15 mouse cellular contexts compared by ENCODE assay signal in the genomic region with DNA sequence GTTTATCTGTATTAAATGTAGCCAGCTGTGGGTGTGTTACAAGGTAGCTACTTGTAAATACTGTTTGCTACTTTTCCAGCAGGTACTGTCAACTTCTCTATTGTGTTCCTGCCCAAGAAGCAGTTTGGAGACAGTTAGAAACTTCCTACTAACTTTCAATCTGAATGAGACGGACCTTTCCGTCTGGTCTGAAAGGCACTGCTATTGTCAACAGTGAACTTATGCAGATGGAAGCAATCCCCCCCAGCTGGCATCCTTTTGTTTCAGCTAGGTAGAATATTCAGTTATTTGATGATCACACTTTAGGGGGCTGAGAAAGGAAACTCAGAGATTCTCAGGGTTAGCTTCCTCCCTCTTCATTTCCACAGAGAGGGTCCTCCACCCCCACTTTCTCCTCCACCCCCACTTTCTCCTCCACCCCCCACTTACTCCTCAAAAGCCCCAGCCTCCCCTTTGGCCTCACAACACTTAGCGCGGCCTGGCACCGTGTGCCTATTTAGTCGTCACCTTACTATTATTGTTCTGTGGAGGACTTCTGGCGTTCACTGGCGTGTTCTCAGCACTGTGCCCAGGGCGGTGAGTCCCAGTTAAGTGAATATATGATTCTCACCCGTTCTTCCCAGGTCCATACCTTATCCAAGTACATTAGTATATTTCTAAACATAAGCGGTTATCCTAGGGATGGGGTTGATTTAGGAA.
DNase-seq lines count a peak whose midpoint lies in the region; ATAC-seq and TF ChIP-seq lines count a peak whose summit lies in the region.
"Had no signal": no experiment of that assay in that cellular context is flagged by ENCODE, and none has a peak within 500 bp of the region (broad histone marks: within the 10 kb centered on the region; RNA-seq: fewer than 3 reads in every experiment).

No protein-coding gene starts in this region.

- H3K4me1 ChIP-seq in kidney, embryonic 16.5 days (ENCODE audit: insufficient read depth, low read length) = peaks cover 28% of the 10 kb centered on the region
- peaks cover 25% of the 10 kb centered on the region for H3K4me1 ChIP-seq in kidney, embryonic 14.5 days (ENCODE audit: control insufficient read depth, insufficient read depth, low read length)
- H3K4me1 ChIP-seq in ES-Bruce4 (ENCODE audit: control insufficient read depth, insufficient read depth, low read length) = peaks cover 5% of the 10 kb centered on the region
- H3K4me1 ChIP-seq in heart, embryonic 14.5 days (ENCODE audit: control insufficient read depth in 2 of 2, insufficient read depth in 2 of 2, low read length in 2 of 2) = peaks cover 40 to 63% of the 10 kb centered on the region in 2 experiments

- no peak overlapping the region for H3K4me2 ChIP-seq in kidney, embryonic 16.5 days (replicated peaks; ENCODE audit: low read depth, low read length)
- H3K4me2 ChIP-seq in kidney, embryonic 14.5 days (replicated peaks; ENCODE audit: low read depth, low read length) = no peak overlapping the region
- peak overlapping the region; percentile 89 for H3K4me2 ChIP-seq in heart, embryonic 14.5 days (ENCODE audit: low read length)
- H3K4me2 ChIP-seq: forebrain, embryonic 15.5 days; neural tube, embryonic 12.5 days had no signal

- 0 out of 2 replicates have a peak overlapping the region, but pooled peaks have one; percentile 9 for H3K9ac ChIP-seq in kidney, embryonic 16.5 days (replicated peaks; ENCODE audit: low read length)
- no peak overlapping the region for H3K9ac ChIP-seq in kidney, embryonic 14.5 days (ENCODE audit: low read depth, low read length)
- no peak overlapping the region for H3K9ac ChIP-seq in ES-Bruce4 (ENCODE audit: low read depth, poor library complexity, severe bottlenecking)
- peak overlapping the region; percentile 97 for H3K9ac ChIP-seq in heart, embryonic 14.5 days (ENCODE audit: low read length)
- H3K9ac ChIP-seq: forebrain, embryonic 15.5 days; liver, embryonic 13.5 days; neural tube, embryonic 12.5 days had no signal

- H3K36me3 ChIP-seq in kidney, embryonic 16.5 days (ENCODE audit: insufficient read depth, low read length) = no peaks in the 10 kb centered on the region
- H3K36me3 ChIP-seq in kidney, embryonic 14.5 days (ENCODE audit: control insufficient read depth, insufficient read depth, low read length) = no peaks in the 10 kb centered on the region
- H3K36me3 ChIP-seq in ES-Bruce4 (ENCODE audit: control insufficient read depth, insufficient read depth, low read length, poor library complexity, severe bottlenecking) = no peaks in the 10 kb centered on the region
- no peaks in the 10 kb centered on the region for H3K36me3 ChIP-seq in heart, embryonic 14.5 days (ENCODE audit: control insufficient read depth, insufficient read depth, low read length)
- H3K36me3 ChIP-seq: forebrain, embryonic 15.5 days; liver, embryonic 13.5 days; neural tube, embryonic 12.5 days had no signal

- TF ChIP-seq EP300 in ES-Bruce4 (IDR thresholded peaks at IDR 0.05; ENCODE audit: insufficient read depth, low read depth, low read length) = peak; percentile 52; the same call in 1 of the 2 replicates

- no peaks in the 10 kb centered on the region for H3K9me3 ChIP-seq in kidney, embryonic 16.5 days (ENCODE audit: low read length)
- H3K9me3 ChIP-seq in kidney, embryonic 14.5 days (ENCODE audit: control insufficient read depth, low read length) = no peaks in the 10 kb centered on the region
- H3K9me3 ChIP-seq in ES-Bruce4 (replicated peaks; ENCODE audit: control insufficient read depth, insufficient read depth, low read length, poor library complexity, severe bottlenecking) = no peaks in the 10 kb centered on the region
- H3K9me3 ChIP-seq in heart, embryonic 14.5 days (ENCODE audit: control insufficient read depth, low read length) = no peaks in the 10 kb centered on the region
- H3K9me3 ChIP-seq: forebrain, embryonic 15.5 days; liver, embryonic 13.5 days; neural tube, embryonic 12.5 days had no signal

- WGBS in kidney, embryonic 16.5 days = 73% methylated on average over 11 of the region's 11 CpGs
- 63% methylated on average over 11 of the region's 11 CpGs for whole genome bisulfite sequencing in kidney, embryonic 14.5 days
- WGBS in heart, embryonic 14.5 days = 23% methylated on average over 11 of the region's 11 CpGs

- TF ChIP-seq CTCF in ES-Bruce4 (IDR thresholded peaks at IDR 0.05; ENCODE audit: low read depth, low read length) = no peak

- H3K27me3 ChIP-seq in kidney, embryonic 16.5 days (ENCODE audit: insufficient read depth, low read length) = peaks cover 4% of the 10 kb centered on the region; the same call in 1 of the 2 replicates
- H3K27me3 ChIP-seq in kidney, embryonic 14.5 days (ENCODE audit: control insufficient read depth, insufficient read depth, low read length) = no peaks in the 10 kb centered on the region
- peaks cover 20% of the 10 kb centered on the region for H3K27me3 ChIP-seq in ES-Bruce4 (ENCODE audit: control insufficient read depth, insufficient read depth, low read length, poor library complexity, severe bottlenecking)
- H3K27me3 ChIP-seq in heart, embryonic 14.5 days (ENCODE audit: control insufficient read depth, insufficient read depth, low read length) = no peaks in the 10 kb centered on the region

- no peak for ATAC-seq in kidney, embryonic 16.5 days (ENCODE audit: low FRiP score, low TSS enrichment)
- ATAC-seq in kidney, embryonic 14.5 days (ENCODE audit: low FRiP score, low TSS enrichment) = no peak
- no peak for ATAC-seq in heart, embryonic 14.5 days (ENCODE audit: insufficient number of reproducible peaks, insufficient read depth, low FRiP score, low read depth)
- no peak for ATAC-seq in megakaryocyte progenitor cell, adult 5-6 weeks (replicated peaks; ENCODE audit: poor library complexity)
- ATAC-seq: forebrain, embryonic 15.5 days had no signal

- no peak overlapping the region for H3K27ac ChIP-seq in kidney, embryonic 16.5 days (ENCODE audit: low read length)
- no peak overlapping the region for H3K27ac ChIP-seq in kidney, embryonic 14.5 days (ENCODE audit: low read depth, low read length)
- no peak overlapping the region for H3K27ac ChIP-seq in ES-Bruce4 (ENCODE audit: insufficient read depth, low read length)
- H3K27ac ChIP-seq in heart, embryonic 14.5 days (replicated peaks in 1 of 2; ENCODE audit: control insufficient read depth in 1 of 2, insufficient read depth in 1 of 2, low read depth in 2 of 2, low read length in 2 of 2) = peak overlapping the region; percentile 82 to 100
- H3K27ac ChIP-seq: forebrain, embryonic 15.5 days; liver, embryonic 13.5 days; neural tube, embryonic 12.5 days had no signal

- TF ChIP-seq POLR2A in ES-Bruce4 (IDR thresholded peaks at IDR 0.05; ENCODE audit: insufficient read depth, low read length) = no peak

- no peak overlapping the region for H3K4me3 ChIP-seq in kidney, embryonic 16.5 days (ENCODE audit: low read length)
- no peak overlapping the region for H3K4me3 ChIP-seq in kidney, embryonic 14.5 days (ENCODE audit: low read length)
- no peak overlapping the region for H3K4me3 ChIP-seq in ES-Bruce4 (ENCODE audit: low read depth, low read length)
- no peak overlapping the region for H3K4me3 ChIP-seq in heart, embryonic 14.5 days (ENCODE audit: control insufficient read depth in 1 of 2, insufficient read depth in 1 of 2, low read depth in 1 of 2, low read length in 2 of 2)
- H3K4me3 ChIP-seq: forebrain, embryonic 15.5 days; liver, embryonic 13.5 days; neural tube, embryonic 12.5 days had no signal

- DNase-seq in ZHBTc4 (ENCODE audit: low read depth, low spot score) = peak; percentile 93
- DNase-seq in thymus, postnatal 36 days = no peak
- no peak for DNase-seq in kidney, postnatal 25 days
- DNase-seq: cerebellum, adult 11-12 months; kidney, postnatal 14 days; liver, embryonic 13.5 days; lung, postnatal 4 days; midbrain, embryonic 14.5 days had no signal

Comparison
In these comparisons a context has a peak if more than half of its experiments do, and no peak if none do; other contexts are left out.
1. H3K9ac ChIP-seq: peak in kidney, embryonic 16.5 days (single experiment) and heart, embryonic 14.5 days (single experiment); none in kidney, embryonic 14.5 days (single experiment) and ES-Bruce4 (single experiment).
2. H3K27ac ChIP-seq: peak in heart, embryonic 14.5 days (2 of 2); none in kidney, embryonic 16.5 days (single experiment), kidney, embryonic 14.5 days (single experiment) and ES-Bruce4 (single experiment).